Mouse (Mus musculus) G1E (cell line): Measurements from ENCODE around the gene Olfr556. TPM values are rescaled to one million over a fixed set of nuclear protein-coding genes. Genes with fewer than 3 reads are reported as not detected.

Experiments
- ATAC-seq: 2 replicates; pipeline ENCODE4 v1.8.0; 2016; ENCODE audit warnings: mild to moderate bottlenecking; ENCODE audit not compliant: insufficient number of reproducible peaks, poor library complexity, low FRiP score, severe bottlenecking; ENCODE audit errors: extremely low read depth
- DNase-seq: peaks from one replicate; pipeline ENCODE4 v3.0.0; 2012; ENCODE audit warnings: low spot score
- H3K27me3 ChIP-seq: 2 replicates; pipeline ENCODE4 v1.6.1; 2012; ENCODE audit warnings: mild to moderate bottlenecking, low read length, inconsistent platforms; ENCODE audit not compliant: insufficient read depth
- H3K36me3 ChIP-seq: replicated peaks from 2 replicates; pipeline ENCODE3; 2012; ENCODE audit warnings: mild to moderate bottlenecking, inconsistent platforms
- H3K4me1 ChIP-seq: 2 replicates; pipeline ENCODE4 v1.6.1; 2012; ENCODE audit warnings: low read depth, low read length, inconsistent platforms, mixed read lengths; ENCODE audit not compliant: insufficient read depth
- H3K4me3 ChIP-seq: 2 replicates; pipeline ENCODE4 v1.5.1; 2012; ENCODE audit warnings: low read depth, mild to moderate bottlenecking, inconsistent platforms, low read length, moderate library complexity, mixed read lengths
- H3K9me3 ChIP-seq: replicated peaks from 2 replicates; pipeline ENCODE4 v1.6.1; 2012; ENCODE audit warnings: inconsistent platforms
- CTCF ChIP-seq: IDR thresholded peaks from 2 replicates; pipeline ENCODE4 v1.5.1; 2012; ENCODE audit warnings: low read depth, low read length, inconsistent platforms, mixed read lengths
- GATA1 ChIP-seq: IDR thresholded peaks from 2 replicates; pipeline ENCODE4 v1.6.1; 2012; ENCODE audit warnings: borderline replicate concordance, low read length, inconsistent platforms, mixed read lengths
- GATA2 ChIP-seq: IDR thresholded peaks from 2 replicates; pipeline ENCODE4 v1.6.1; 2012; ENCODE audit warnings: low read depth, low read length, inconsistent platforms, borderline replicate concordance
- POLR2AphosphoS5 ChIP-seq: IDR thresholded peaks from 2 replicates; pipeline ENCODE4 v1.6.1; 2012; ENCODE audit warnings: low read depth, low read length, inconsistent platforms; ENCODE audit not compliant: insufficient replicate concordance
- TAL1 ChIP-seq: conservative IDR thresholded peaks from 2 replicates; pipeline ENCODE4 v1.6.1; 2012; ENCODE audit warnings: low read depth, low read length, inconsistent platforms, mixed read lengths
- polyA plus RNA-seq: library from polyadenylated mRNA; stranded (reverse); fragments of >175 nt; gene quantifications from 2 replicates; pipeline ENCODE4 v1.2.3, GENCODE M21; 2012
- total RNA-seq, 2 experiments: library from RNA; stranded (forward) in 1 of 2; stranded (reverse) in 1 of 2; fragments of 200-1000 nt in 1 of 2; fragments of >200 nt in 1 of 2; fragmentation: Nextera tagmentation in 1 of 2; gene quantifications; 2 replicates each; pipeline ENCODE4 v1.2.3; 2014 to 2017

Gene Olfr556
- total and polyA plus RNA-seq, 3 experiments, result 0.27 TPM; not detected in 2

DNA sequence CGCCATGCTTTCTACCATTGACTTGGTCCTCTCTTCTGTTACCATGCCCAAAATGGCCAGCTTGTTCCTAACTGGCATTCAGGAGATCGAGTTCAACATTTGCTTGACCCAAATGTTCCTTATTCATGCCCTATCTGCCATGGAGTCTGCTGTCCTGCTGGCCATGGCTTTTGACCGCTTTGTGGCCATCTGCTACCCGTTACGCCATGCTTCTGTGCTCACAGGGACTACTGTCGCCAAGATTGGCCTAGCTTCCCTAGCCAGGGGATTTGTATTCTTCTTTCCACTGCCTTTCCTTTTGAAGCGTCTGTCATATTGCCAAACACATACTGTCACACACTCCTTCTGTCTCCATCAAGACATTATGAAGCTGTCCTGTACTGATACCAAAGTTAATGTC lies 33.8 kb downstream of the Olfr556 start:
- ATAC-seq, result no peak
- Histone ChIP-seq H3K4me3 (no peak overlapping the region), H3K27me3 (peaks cover 21% of the 10 kb centered on the region), H3K4me1 (no peaks in the 10 kb centered on the region), H3K9me3 (no peaks in the 10 kb centered on the region), H3K36me3 (no peaks in the 10 kb centered on the region)
- TF ChIP-seq CTCF, result no peak
- no peak for TF ChIP-seq TAL1
- no peak for TF ChIP-seq GATA1
- DNase-seq, result no peak

DNA sequence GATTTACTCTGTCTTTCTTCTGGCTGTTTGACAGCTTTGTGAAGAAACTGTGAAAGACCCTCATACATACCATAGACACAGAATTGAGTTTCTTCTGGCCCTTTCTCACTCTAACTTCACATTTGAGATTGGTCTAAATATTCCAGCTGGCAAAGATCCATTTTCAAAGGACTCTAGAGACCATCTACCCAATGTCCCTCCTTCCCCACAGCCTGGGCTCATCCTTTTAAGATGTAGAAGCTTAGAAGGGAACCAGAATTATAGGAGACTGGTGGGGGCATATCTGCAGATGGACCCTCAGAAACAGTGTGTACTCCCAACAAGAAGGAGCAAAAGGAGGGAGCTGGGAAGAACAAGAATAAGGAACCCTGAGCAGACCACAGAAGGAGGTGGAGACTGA lies 37.2 kb downstream of the Olfr556 start, which contains the start of gene Olfr558:
Gene Olfr558, plus strand, starts transcription at position 301 of the 400 bp plus-strand sequence.
- H3K4me3 ChIP-seq, result no peak within 1 kb of the TSS
- H3K9me3 ChIP-seq, result no peaks in the 10 kb centered on the region
- peaks cover 27% of the 10 kb centered on the region for H3K27me3 ChIP-seq
- no peak for DNase-seq
- H3K36me3 ChIP-seq, result no peaks in the 10 kb centered on the region
- TF ChIP-seq TAL1 (no peak), GATA1 (no peak), GATA2 (no peak), POLR2AphosphoS5 (no peak), CTCF (no peak)
- H3K4me1 ChIP-seq, result no peaks in the 10 kb centered on the region
- no peak for ATAC-seq

- TF ChIP-seq GATA2, result no peak
- no peak for TF ChIP-seq GATA1
- TF ChIP-seq POLR2AphosphoS5, result no peak
- TF ChIP-seq CTCF, result no peak
- TF ChIP-seq TAL1, result no peak
- no peaks in the 10 kb centered on the region for H3K9me3 ChIP-seq
- DNase-seq, result no peak
- H3K27me3 ChIP-seq, result no peaks in the 10 kb centered on the region
- H3K36me3 ChIP-seq, result no peaks in the 10 kb centered on the region
- no peaks in the 10 kb centered on the region for H3K4me1 ChIP-seq
- H3K4me3 ChIP-seq, result no peak within 1 kb of the TSS
- ATAC-seq, result no peak
Observed at GRCm38 (mm10) chr7:102718970-102719369, 54.3 kb downstream of the Olfr556 start, which contains the start of gene Olfr33. TSS of gene Olfr33 (minus strand) at chr7:102719070.

Other genes starting within 250 kb of the Olfr556 start
Only the 20 nearest of the 27 such genes appear.
- gene Olfr545, start 165.3 kb upstream of the Olfr556 start, total RNA-seq (2014; fragmentation: Nextera tagmentation), result not detected in 2 replicates
- 0.05 TPM in 1 of 2 replicates, not detected in the other for gene Olfr545, start 165.3 kb upstream of the Olfr556 start, total RNA-seq (2017)
- not detected in 2 replicates for gene Olfr545, start 165.3 kb upstream of the Olfr556 start, polyA plus RNA-seq
- not detected in 2 replicates for gene Olfr547, start 130.2 kb upstream of the Olfr556 start, total RNA-seq (2014; fragmentation: Nextera tagmentation)
- not detected in 2 replicates for gene Olfr547, start 130.2 kb upstream of the Olfr556 start, total RNA-seq (2017)
- gene Olfr547, start 130.2 kb upstream of the Olfr556 start, polyA plus RNA-seq, result not detected in 2 replicates
- gene Olfr548-ps1, start 124.0 kb upstream of the Olfr556 start, total RNA-seq (2014; fragmentation: Nextera tagmentation), result not detected in 2 replicates
- under 0.01 and 0.05 TPM in 2 replicates for gene Olfr548-ps1, start 124.0 kb upstream of the Olfr556 start, total RNA-seq (2017)
- gene Olfr548-ps1, start 124.0 kb upstream of the Olfr556 start, polyA plus RNA-seq, result not detected in 2 replicates
- not detected in 2 replicates for gene Olfr549, start 115.0 kb upstream of the Olfr556 start, total RNA-seq (2014; fragmentation: Nextera tagmentation)
- 0.05 and 0.23 TPM in 2 replicates for gene Olfr549, start 115.0 kb upstream of the Olfr556 start, total RNA-seq (2017)
- not detected in 2 replicates for gene Olfr549, start 115.0 kb upstream of the Olfr556 start, polyA plus RNA-seq
- gene Trim21, start 99.4 kb upstream of the Olfr556 start, total RNA-seq (2014; fragmentation: Nextera tagmentation), result 7.0 and 8.6 TPM in 2 replicates
- 19.2 and 23.2 TPM in 2 replicates for gene Trim21, start 99.4 kb upstream of the Olfr556 start, total RNA-seq (2017)
- gene Trim21, start 99.4 kb upstream of the Olfr556 start, polyA plus RNA-seq, result 3.2 and 5.4 TPM in 2 replicates
- not detected in 2 replicates for gene Olfr550, start 93.5 kb upstream of the Olfr556 start, total RNA-seq (2014; fragmentation: Nextera tagmentation)
- gene Olfr550, start 93.5 kb upstream of the Olfr556 start, total RNA-seq (2017), result 0.06 and 0.11 TPM in 2 replicates
- gene Olfr550, start 93.5 kb upstream of the Olfr556 start, polyA plus RNA-seq, result not detected in 2 replicates
- gene Olfr551, start 73.0 kb upstream of the Olfr556 start, total RNA-seq (2014; fragmentation: Nextera tagmentation), result not detected in 2 replicates
- 0.23 and 0.27 TPM in 2 replicates for gene Olfr551, start 73.0 kb upstream of the Olfr556 start, total RNA-seq (2017)
- gene Olfr551, start 73.0 kb upstream of the Olfr556 start, polyA plus RNA-seq, result not detected in 2 replicates
- gene Olfr552, start 67.1 kb upstream of the Olfr556 start, total RNA-seq (2014; fragmentation: Nextera tagmentation), result not detected in 2 replicates
- 0.05 and 0.17 TPM in 2 replicates for gene Olfr552, start 67.1 kb upstream of the Olfr556 start, total RNA-seq (2017)
- gene Olfr552, start 67.1 kb upstream of the Olfr556 start, polyA plus RNA-seq, result not detected in 2 replicates
- gene Olfr553, start 46.7 kb upstream of the Olfr556 start, total RNA-seq (2014; fragmentation: Nextera tagmentation), result not detected in 2 replicates
- gene Olfr553, start 46.7 kb upstream of the Olfr556 start, total RNA-seq (2017), result 0.12 and 0.22 TPM in 2 replicates
- not detected in 2 replicates for gene Olfr553, start 46.7 kb upstream of the Olfr556 start, polyA plus RNA-seq
- not detected in 2 replicates for gene Olfr554, start 26.5 kb upstream of the Olfr556 start, total RNA-seq (2014; fragmentation: Nextera tagmentation)
- 0.06 and 0.16 TPM in 2 replicates for gene Olfr554, start 26.5 kb upstream of the Olfr556 start, total RNA-seq (2017)
- gene Olfr554, start 26.5 kb upstream of the Olfr556 start, polyA plus RNA-seq, result not detected in 2 replicates
- not detected in 2 replicates for gene Olfr555, start 6.1 kb upstream of the Olfr556 start, total RNA-seq (2014; fragmentation: Nextera tagmentation)
- gene Olfr555, start 6.1 kb upstream of the Olfr556 start, total RNA-seq (2017), result 0.17 and 0.22 TPM in 2 replicates
- gene Olfr555, start 6.1 kb upstream of the Olfr556 start, polyA plus RNA-seq, result not detected in 2 replicates
- gene Trim68, start 22.4 kb downstream of the Olfr556 start, total RNA-seq (2014; fragmentation: Nextera tagmentation), result 12.9 and 19.6 TPM in 2 replicates
- gene Trim68, start 22.4 kb downstream of the Olfr556 start, total RNA-seq (2017), result 9.6 and 9.9 TPM in 2 replicates
- 2.0 and 2.3 TPM in 2 replicates for gene Trim68, start 22.4 kb downstream of the Olfr556 start, polyA plus RNA-seq
- not detected in 2 replicates for gene Olfr557, start 31.0 kb downstream of the Olfr556 start, total RNA-seq (2014; fragmentation: Nextera tagmentation)
- gene Olfr557, start 31.0 kb downstream of the Olfr556 start, total RNA-seq (2017), result 0.06 TPM in 1 of 2 replicates, not detected in the other
- gene Olfr557, start 31.0 kb downstream of the Olfr556 start, polyA plus RNA-seq, result not detected in 2 replicates
- not detected in 2 replicates for gene Olfr558, start 37.3 kb downstream of the Olfr556 start, total RNA-seq (2014; fragmentation: Nextera tagmentation)
- 0.11 and 0.17 TPM in 2 replicates for gene Olfr558, start 37.3 kb downstream of the Olfr556 start, total RNA-seq (2017)
- gene Olfr558, start 37.3 kb downstream of the Olfr556 start, polyA plus RNA-seq, result not detected in 2 replicates
- not detected in 2 replicates for gene Olfr33, start 54.2 kb downstream of the Olfr556 start, total RNA-seq (2014; fragmentation: Nextera tagmentation)
- not detected in 2 replicates for gene Olfr33, start 54.2 kb downstream of the Olfr556 start, total RNA-seq (2017)
- gene Olfr33, start 54.2 kb downstream of the Olfr556 start, polyA plus RNA-seq, result not detected in 2 replicates
- not detected in 2 replicates for gene Olfr559, start 62.6 kb downstream of the Olfr556 start, total RNA-seq (2014; fragmentation: Nextera tagmentation)
- gene Olfr559, start 62.6 kb downstream of the Olfr556 start, total RNA-seq (2017), result not detected in 2 replicates
- not detected in 2 replicates for gene Olfr559, start 62.6 kb downstream of the Olfr556 start, polyA plus RNA-seq
- not detected in 2 replicates for gene Olfr560, start 94.5 kb downstream of the Olfr556 start, total RNA-seq (2014; fragmentation: Nextera tagmentation)
- 0.12 and 0.38 TPM in 2 replicates for gene Olfr560, start 94.5 kb downstream of the Olfr556 start, total RNA-seq (2017)
- gene Olfr560, start 94.5 kb downstream of the Olfr556 start, polyA plus RNA-seq, result not detected in 2 replicates
- gene Olfr78, start 94.6 kb downstream of the Olfr556 start, total RNA-seq (2014; fragmentation: Nextera tagmentation), result not detected in 2 replicates
- 0.11 and 0.23 TPM in 2 replicates for gene Olfr78, start 94.6 kb downstream of the Olfr556 start, total RNA-seq (2017)
- not detected in 2 replicates for gene Olfr78, start 94.6 kb downstream of the Olfr556 start, polyA plus RNA-seq
- not detected in 2 replicates for gene Olfr561, start 106.3 kb downstream of the Olfr556 start, total RNA-seq (2014; fragmentation: Nextera tagmentation)
- gene Olfr561, start 106.3 kb downstream of the Olfr556 start, total RNA-seq (2017), result 0.22 TPM in 1 of 2 replicates, not detected in the other
- not detected in 2 replicates for gene Olfr561, start 106.3 kb downstream of the Olfr556 start, polyA plus RNA-seq
- not detected in 2 replicates for gene Olfr564, start 138.6 kb downstream of the Olfr556 start, total RNA-seq (2014; fragmentation: Nextera tagmentation)
- not detected in 2 replicates for gene Olfr564, start 138.6 kb downstream of the Olfr556 start, total RNA-seq (2017)
- not detected in 2 replicates for gene Olfr564, start 138.6 kb downstream of the Olfr556 start, polyA plus RNA-seq